Comparison of ENCODE assay signal across 7 mouse cellular contexts in genomic region chr1:183669674-183670073, GRCm38 (mm10).
DNase-seq lines count a peak whose midpoint lies in the region; ATAC-seq and TF ChIP-seq lines count a peak whose summit lies in the region.

No protein-coding gene starts in this region.

- H3K27ac ChIP-seq in neural tube, embryonic 13.5 days (replicated peaks): no peak overlapping the region
- H3K27ac ChIP-seq in kidney, embryonic 15.5 days: no peak overlapping the region
- H3K27ac ChIP-seq in thymus, adult 2 months (ENCODE audit: control insufficient read depth, insufficient read depth, low read length): no peak overlapping the region

- ATAC-seq in neural tube, embryonic 13.5 days (ENCODE audit: low read depth): peak; percentile 47; the same call in 1 of the 2 replicates
- ATAC-seq in kidney, embryonic 15.5 days (replicated peaks; ENCODE audit: low FRiP score): peak; percentile 75

- H3K9me3 ChIP-seq in neural tube, embryonic 13.5 days: 0 out of 2 replicates have a peak, but pooled peaks cover 3% of the 10 kb centered on the region
- peaks cover 3% of the 10 kb centered on the region; the same call in 1 of the 2 replicates for H3K9me3 ChIP-seq in kidney, embryonic 15.5 days (replicated peaks)

- TF ChIP-seq POLR2A in thymus, adult 2 months (IDR thresholded peaks at IDR 0.05; ENCODE audit: control insufficient read depth, extremely low read depth, insufficient read depth, low read length, poor library complexity): no peak

- peaks cover 14% of the 10 kb centered on the region for H3K4me1 ChIP-seq in neural tube, embryonic 13.5 days (replicated peaks)
- H3K4me1 ChIP-seq in kidney, embryonic 15.5 days: peaks cover 13% of the 10 kb centered on the region; the same call in 1 of the 2 replicates
- H3K4me1 ChIP-seq in thymus, adult 2 months (replicated peaks; ENCODE audit: control insufficient read depth, insufficient read depth, low read length): peaks cover 14% of the 10 kb centered on the region

- H3K27me3 ChIP-seq in neural tube, embryonic 13.5 days: no peaks in the 10 kb centered on the region
- no peaks in the 10 kb centered on the region for H3K27me3 ChIP-seq in kidney, embryonic 15.5 days
- no peaks in the 10 kb centered on the region for H3K27me3 ChIP-seq in thymus, adult 2 months (ENCODE audit: control insufficient read depth, insufficient read depth, low read length)

- no peak overlapping the region for H3K4me3 ChIP-seq in neural tube, embryonic 13.5 days
- H3K4me3 ChIP-seq in kidney, embryonic 15.5 days (replicated peaks): no peak overlapping the region
- no peak overlapping the region for H3K4me3 ChIP-seq in thymus, adult 2 months (ENCODE audit: control insufficient read depth, insufficient read depth, low read length)

- no peak for DNase-seq in neural tube, embryonic 10.5 days (ENCODE audit: extremely low spot score, low spot score)
- DNase-seq in cerebellum, adult 11-12 months: peak; percentile 39
- DNase-seq in gastrocnemius, adult 18-20 months (ENCODE audit: low spot score): peak; percentile 56
- peak; percentile 15 for DNase-seq in lung, postnatal 10 days
- DNase-seq in thymus, adult 2 months: peak; percentile 23

- no peak overlapping the region for H3K9ac ChIP-seq in neural tube, embryonic 13.5 days
- no peak overlapping the region for H3K9ac ChIP-seq in kidney, embryonic 15.5 days

- H3K4me2 ChIP-seq in neural tube, embryonic 13.5 days: peak overlapping the region; percentile 11; the same call in 1 of the 2 replicates
- peak overlapping the region; percentile 37 for H3K4me2 ChIP-seq in kidney, embryonic 15.5 days

- TF ChIP-seq CTCF in thymus, adult 2 months (IDR thresholded peaks at IDR 0.05; ENCODE audit: borderline replicate concordance, control insufficient read depth, extremely low read depth, insufficient read depth, low read length, poor library complexity): no peak

- WGBS in neural tube, embryonic 13.5 days: 59% methylated on average over 11 of the region's 11 CpGs
- WGBS in kidney, embryonic 15.5 days: 46% methylated on average over 11 of the region's 11 CpGs
- 18% methylated on average over 11 of the region's 11 CpGs for WGBS in thymus, adult 2 months

- no peaks in the 10 kb centered on the region for H3K36me3 ChIP-seq in neural tube, embryonic 13.5 days
- no peaks in the 10 kb centered on the region for H3K36me3 ChIP-seq in kidney, embryonic 15.5 days
- no peaks in the 10 kb centered on the region for H3K36me3 ChIP-seq in thymus, adult 2 months (ENCODE audit: control insufficient read depth, insufficient read depth, low read length)
